In the genomic region with DNA sequence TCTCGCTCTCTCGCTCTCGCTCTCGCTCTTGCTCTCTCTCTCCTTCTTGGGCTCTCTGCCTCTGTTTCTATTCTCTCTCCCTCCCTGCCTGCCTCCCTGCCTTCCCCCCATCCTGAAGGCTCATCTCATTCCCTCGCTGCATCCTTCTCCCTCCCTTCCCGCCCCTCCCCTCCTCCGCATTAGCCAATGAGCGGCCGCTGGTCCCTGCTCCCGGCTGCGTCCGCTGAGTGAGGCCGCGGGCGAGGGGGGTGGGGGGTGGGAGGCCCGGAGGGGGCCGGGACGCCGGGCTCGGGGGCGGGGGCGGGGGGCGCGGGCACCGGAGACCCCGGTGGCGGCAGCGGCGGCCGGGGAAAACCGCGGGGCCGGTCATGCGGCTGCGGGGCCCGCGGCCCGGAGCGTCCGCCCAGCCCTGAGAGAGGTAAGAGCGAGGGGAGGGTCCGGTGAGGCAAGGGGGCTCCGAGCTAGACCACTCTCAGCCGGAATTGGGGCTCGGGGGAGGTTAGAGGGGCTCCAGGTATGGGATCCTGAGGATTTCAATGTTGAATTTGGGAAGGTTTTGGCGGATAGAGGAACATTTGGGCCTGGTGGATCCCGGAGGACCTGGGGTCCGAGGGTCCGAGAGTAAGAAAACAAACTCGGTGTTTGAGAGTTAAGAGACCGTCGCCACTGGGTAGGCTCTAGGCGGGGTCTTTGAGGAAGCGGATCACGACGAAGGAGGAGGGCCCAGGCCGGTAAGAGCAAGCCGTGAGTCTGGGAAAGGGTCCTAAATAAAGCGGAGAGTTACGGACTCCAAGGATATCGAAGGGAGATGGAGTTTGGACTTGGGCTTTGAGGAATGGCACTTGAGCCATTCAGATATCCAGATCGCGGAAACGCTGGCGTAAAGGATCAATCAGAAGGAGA, we compare ENCODE assay signal across 8 mouse cellular contexts. TPM values are rescaled to one million over a fixed set of nuclear protein-coding genes. Genes with fewer than 3 reads are reported as not detected.
DNase-seq lines count a peak whose midpoint lies in the region; ATAC-seq and TF ChIP-seq lines count a peak whose summit lies in the region.

A gene (plus strand): TSS at position 337 of the 903 bp plus-strand sequence.

- no peaks in the 10 kb centered on the region for H3K79me2 ChIP-seq in liver, adult 2 months (ENCODE audit: control insufficient read depth, insufficient read depth, low read length)

- no peak for TF ChIP-seq CTCF in kidney, adult 2 months (conservative IDR thresholded peaks at IDR 0.05; ENCODE audit: insufficient read depth, insufficient read length, low read depth, low read length)
- no peak for TF ChIP-seq CTCF in liver, adult 2 months (IDR thresholded peaks at IDR 0.05; ENCODE audit: low read depth, low read length)

- no peak for TF ChIP-seq POLR2A in kidney, adult 2 months (IDR thresholded peaks at IDR 0.05; ENCODE audit: low read depth, low read length)
- TF ChIP-seq POLR2A in liver, adult 2 months (IDR thresholded peaks at IDR 0.05; ENCODE audit: extremely low read depth, insufficient read depth, low read length): no peak

- whole genome bisulfite sequencing in kidney, adult 2 months: 4% methylated on average over 65 of the region's 65 CpGs
- WGBS in intestine, embryonic 14.5 days: 1% methylated on average over 65 of the region's 65 CpGs
- 11% methylated on average over 62 of the region's 65 CpGs for WGBS in liver, adult 2 months

- H3K9me3 ChIP-seq in intestine, embryonic 14.5 days (ENCODE audit: control insufficient read depth, low read length): no peaks in the 10 kb centered on the region

- peak; percentile 48; the same call in 1 of the 2 replicates for ATAC-seq in intestine, embryonic 14.5 days (replicated peaks; ENCODE audit: low FRiP score, low TSS enrichment, low read depth)

- no peak for DNase-seq in kidney, adult 2 months
- DNase-seq in kidney, adult 8-10 months: no peak
- DNase-seq in cerebellum, adult 9-10 months: peak; percentile 80
- DNase-seq in frontal cortex, postnatal 10 days (ENCODE audit: low spot score in 2 of 2): peak; percentile 34 to 55
- peak; percentile 82 for DNase-seq in intestine, embryonic 14.5 days (ENCODE audit: low spot score)
- no peak for DNase-seq in liver, adult 2 months (ENCODE audit: extremely low read depth, low read depth, low spot score)
- peak; percentile 74 for DNase-seq in retina, embryonic 14.5 days (ENCODE audit: low spot score)
- no peak for DNase-seq in thymus, adult 18-20 months

- peak within 1 kb of the TSS; percentile 67 for H3K4me2 ChIP-seq in intestine, embryonic 14.5 days (ENCODE audit: low read length)

- no peak within 1 kb of the TSS for H3K27ac ChIP-seq in kidney, adult 2 months (ENCODE audit: insufficient read depth, low read depth, low read length)
- peak within 1 kb of the TSS; percentile 83 for H3K27ac ChIP-seq in intestine, embryonic 14.5 days (ENCODE audit: low read depth)
- H3K27ac ChIP-seq in liver, adult 2 months (replicated peaks; ENCODE audit: insufficient read depth, low read depth, low read length): no peak within 1 kb of the TSS

- H3K36me3 ChIP-seq in kidney, adult 2 months (ENCODE audit: control insufficient read depth, insufficient read depth, low read length): no peaks in the 10 kb centered on the region
- H3K36me3 ChIP-seq in intestine, embryonic 14.5 days (ENCODE audit: control insufficient read depth, insufficient read depth, low read length): no peaks in the 10 kb centered on the region
- H3K36me3 ChIP-seq in liver, adult 2 months (ENCODE audit: control insufficient read depth, insufficient read depth, low read length): no peaks in the 10 kb centered on the region

- no peaks in the 10 kb centered on the region for H3K27me3 ChIP-seq in kidney, adult 2 months (replicated peaks; ENCODE audit: control insufficient read depth, insufficient read depth, low read length)
- no peaks in the 10 kb centered on the region; the same call in 1 of the 2 replicates for H3K27me3 ChIP-seq in intestine, embryonic 14.5 days (replicated peaks; ENCODE audit: control insufficient read depth, insufficient read depth, low read length)
- H3K27me3 ChIP-seq in liver, adult 2 months (ENCODE audit: control insufficient read depth, insufficient read depth, low read length): no peaks in the 10 kb centered on the region; the same call in 1 of the 2 replicates

- peak within 1 kb of the TSS; percentile 72 for H3K9ac ChIP-seq in intestine, embryonic 14.5 days (ENCODE audit: low read length)
- H3K9ac ChIP-seq in liver, adult 2 months (ENCODE audit: low read depth, low read length): peak within 1 kb of the TSS; percentile 62

- peak within 1 kb of the TSS; percentile 23 for H3K4me3 ChIP-seq in kidney, adult 2 months (ENCODE audit: insufficient read depth, low read depth, low read length)
- peak within 1 kb of the TSS; percentile 60 for H3K4me3 ChIP-seq in intestine, embryonic 14.5 days (ENCODE audit: low read depth, low read length)
- H3K4me3 ChIP-seq in liver, adult 2 months (ENCODE audit: insufficient read depth, low read depth, low read length): peak within 1 kb of the TSS; percentile 51

- H3K4me1 ChIP-seq in kidney, adult 2 months (ENCODE audit: control insufficient read depth, insufficient read depth, low read length): no peaks in the 10 kb centered on the region
- H3K4me1 ChIP-seq in intestine, embryonic 14.5 days (replicated peaks; ENCODE audit: control insufficient read depth, insufficient read depth, low read length): peaks cover 16% of the 10 kb centered on the region; the same call in 1 of the 2 replicates
- H3K4me1 ChIP-seq in liver, adult 2 months (ENCODE audit: control insufficient read depth, insufficient read depth, low read length): peaks cover 5% of the 10 kb centered on the region; the same call in 1 of the 2 replicates

RNA-seq across cellular contexts. Expression of the gene that starts here (rescaled TPM):
- polyA plus RNA-seq in kidney, adult 2 months (2012; rRNA removed): 3.4 and 4.4 TPM in 2 replicates
- polyA plus RNA-seq in intestine, embryonic 14.5 days (2014; fragmentation: Nextera tagmentation; extraction: Ambion mirVana): 1.9 and 2.7 TPM in 2 replicates
- total RNA-seq in liver, adult 2 months (2014; rRNA removed): 0.13 and 0.37 TPM in 2 replicates
- polyA plus RNA-seq in liver, adult 2 months (2012; rRNA removed): 0.29 and 0.86 TPM in 2 replicates

Comparison
In these comparisons a context has a peak if more than half of its experiments do, and no peak if none do; other contexts are left out.
1. DNase-seq: peak in cerebellum, adult 9-10 months (single experiment), frontal cortex, postnatal 10 days (2 of 2), intestine, embryonic 14.5 days (single experiment) and retina, embryonic 14.5 days (single experiment); none in kidney, adult 2 months (single experiment), kidney, adult 8-10 months (0 of 2), liver, adult 2 months (single experiment) and thymus, adult 18-20 months (0 of 2).
2. Peak in every context shown above with its lines, with median percentiles within 50 percentile points of each other: H3K4me3 ChIP-seq.